Mouse (Mus musculus) spleen, postnatal 4 days (tissue): ENCODE measurements around the gene Pck2.

ENCODE experiments used
- DNase-seq, 2 experiments: peaks; one replicate each; pipeline ENCODE4 v3.0.0; 2022; ENCODE audit warnings: low spot score in 2 of 2

Pck2 gene

GRCm38 (mm10) chr14:55575711-55576110 lies 35.6 kb downstream of the Pck2 start:
- DNase-seq, result no peak

GRCm38 (mm10) chr14:55576376-55576775 lies 36.3 kb downstream of the Pck2 start:
- DNase-seq, result no peak

- peak; percentile 77 to 88 for DNase-seq
Measured at GRCm38 (mm10) chr14:55577871-55578667, 38.0 kb downstream of the Pck2 start, which contains the start of gene Psme1. TSS of gene Psme1 (plus strand) at chr14:55578123.

GRCm38 (mm10) chr14:55578668-55579269 lies 38.7 kb downstream of the Pck2 start:
- peak; percentile 62 to 82 for DNase-seq

GRCm38 (mm10) chr14:55579511-55580496 lies 39.7 kb downstream of the Pck2 start:
- no peak for DNase-seq

- DNase-seq, result no peak
Measured at GRCm38 (mm10) chr14:55580731-55581130, 40.7 kb downstream of the Pck2 start.

- DNase-seq, result no peak
Measured at GRCm38 (mm10) chr14:55581981-55582681, 42.1 kb downstream of the Pck2 start.

- DNase-seq, result no peak
Measured at GRCm38 (mm10) chr14:55584303-55584701, 44.2 kb downstream of the Pck2 start.

- peak; percentile 83 to 87 for DNase-seq
Measured at GRCm38 (mm10) chr14:55584702-55585565, 44.9 kb downstream of the Pck2 start, which contains the start of gene Emc9. TSS of gene Emc9 (minus strand) at chr14:55585302.

GRCm38 (mm10) chr14:55585566-55585960 lies 45.5 kb downstream of the Pck2 start:
- no peak for DNase-seq

- no peak for DNase-seq
Measured at GRCm38 (mm10) chr14:55586149-55586548, 46.1 kb downstream of the Pck2 start.

GRCm38 (mm10) chr14:55589271-55589670 lies 49.2 kb downstream of the Pck2 start:
- no peak for DNase-seq

GRCm38 (mm10) chr14:55589771-55590448 lies 49.8 kb downstream of the Pck2 start:
- DNase-seq, result no peak

GRCm38 (mm10) chr14:55590748-55591330 lies 50.8 kb downstream of the Pck2 start, which contains the start of gene Psme2:
TSS of gene Psme2 (minus strand) at chr14:55591113.
- peak; percentile 83 to 87 for DNase-seq

GRCm38 (mm10) chr14:55591331-55591891 lies 51.3 kb downstream of the Pck2 start, which contains the start of gene Rnf31:
TSS of gene Rnf31 (plus strand) at chr14:55591708.
- DNase-seq, result peak; percentile 92 to 94

- no peak for DNase-seq
Measured at GRCm38 (mm10) chr14:55592226-55592625, 52.2 kb downstream of the Pck2 start.

GRCm38 (mm10) chr14:55596036-55596690 lies 56.1 kb downstream of the Pck2 start:
- no peak for DNase-seq
